Mouse (Mus musculus) erythroid progenitor cell, adult 5-6 weeks (primary cell): ENCODE measurements at regions not wholly inside any gene's neighbourhood (a gene's known extent, or its start where the extent isn't known, plus 50 kb on each side); places are given as distances from the start of the nearest gene placed in this dataset.

ENCODE experiments used
- ATAC-seq: replicated peaks from 2 replicates; pipeline ENCODE4 v1.8.0; 2016; ENCODE audit warnings: moderate number of reproducible peaks, mild to moderate bottlenecking, moderate TSS enrichment, inconsistent platforms; ENCODE audit not compliant: poor library complexity, low FRiP score, severe bottlenecking

DNA sequence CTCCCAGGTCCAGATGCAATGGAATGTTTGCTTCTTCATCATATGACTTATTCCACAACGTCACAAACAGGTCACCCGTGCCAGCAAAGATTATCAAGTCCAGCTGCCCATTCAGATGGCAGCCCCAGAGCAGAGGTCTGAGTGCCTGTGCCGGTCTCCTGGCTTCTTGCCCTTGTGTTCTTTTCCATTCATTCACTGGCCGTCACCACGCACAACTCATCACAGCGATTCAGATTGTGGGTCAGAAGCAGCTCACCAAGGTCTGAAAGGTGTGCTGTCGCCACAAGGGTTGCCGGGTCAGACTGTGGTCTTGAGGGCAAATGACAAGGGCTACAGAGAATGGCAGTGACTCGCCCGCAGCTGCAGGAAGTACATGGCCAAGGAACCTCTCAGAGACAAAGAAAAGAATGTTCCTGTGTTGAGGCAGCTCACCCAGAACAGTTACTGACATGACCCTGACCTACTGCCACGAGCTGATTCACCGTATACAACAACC lies 141.3 kb upstream of the Klf14 start:
- ATAC-seq = no peak

- ATAC-seq = no peak
These were observed 141.9 kb upstream of the Klf14 start for GRCm38 (mm10) chr6:31100749-31101148.

- ATAC-seq = no peak
These were observed 147.4 kb upstream of the Klf14 start for GRCm38 (mm10) chr6:31106144-31106836.

- no peak for ATAC-seq
These were observed 148.0 kb upstream of the Klf14 start for GRCm38 (mm10) chr6:31106856-31107359.

DNA sequence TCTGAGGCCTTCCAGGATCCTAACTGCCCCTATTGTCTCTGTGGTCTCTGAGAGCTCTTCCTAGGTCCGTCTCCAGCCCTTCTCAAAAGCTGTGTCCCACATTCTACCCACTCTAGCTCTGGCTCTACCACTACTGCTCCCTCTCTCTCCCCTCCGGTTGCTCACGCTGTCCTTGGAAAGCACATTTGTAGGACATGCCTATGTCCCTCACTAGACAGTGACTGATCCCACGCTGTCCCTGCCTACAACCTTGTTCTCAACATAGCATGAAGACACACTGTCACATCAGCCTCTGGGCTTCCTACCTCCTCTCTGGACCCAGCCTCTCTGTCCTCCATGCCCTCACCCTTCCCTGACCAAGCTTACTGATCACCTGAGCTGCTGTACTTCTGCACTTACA lies 148.5 kb upstream of the Klf14 start:
- no peak for ATAC-seq

DNA sequence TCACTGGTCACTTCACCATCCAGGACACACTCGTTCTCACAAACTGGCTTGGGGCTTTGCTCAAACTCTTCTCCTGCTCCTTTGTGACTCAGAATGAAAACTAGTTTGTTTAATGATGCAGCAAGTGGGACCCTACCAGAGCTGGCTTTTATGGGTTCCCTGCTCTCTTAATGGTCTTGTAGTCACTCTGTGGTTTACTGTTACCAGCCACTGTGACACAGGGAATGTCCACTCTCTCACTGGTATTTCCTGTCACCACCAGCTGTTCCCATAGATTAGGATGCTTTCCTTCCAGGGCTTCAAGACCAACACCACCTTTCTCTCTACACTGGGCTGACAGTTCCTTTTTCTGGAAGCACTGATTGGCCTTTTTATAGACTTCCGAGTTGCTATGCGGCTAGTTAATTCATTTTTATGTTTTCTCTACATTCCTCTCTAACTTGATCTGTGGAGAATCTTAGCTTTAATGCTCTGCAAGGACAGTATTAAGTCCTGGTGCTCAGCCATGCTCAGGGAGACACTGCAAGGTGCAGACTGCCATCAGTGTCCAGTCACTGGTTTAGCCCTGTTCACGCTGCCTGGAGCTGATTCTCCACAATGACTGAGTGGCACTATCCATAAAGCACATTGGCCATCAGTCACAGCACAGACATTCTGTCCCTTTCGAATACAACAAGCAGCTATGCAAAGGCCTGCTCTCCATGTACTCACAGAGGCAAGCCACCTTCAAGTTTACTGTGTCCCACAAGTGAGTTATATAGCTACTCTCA lies 149.2 kb upstream of the Klf14 start:
- no peak for ATAC-seq

GRCm38 (mm10) chr6:31109604-31110003 lies 150.7 kb upstream of the Klf14 start:
- no peak for ATAC-seq

DNA sequence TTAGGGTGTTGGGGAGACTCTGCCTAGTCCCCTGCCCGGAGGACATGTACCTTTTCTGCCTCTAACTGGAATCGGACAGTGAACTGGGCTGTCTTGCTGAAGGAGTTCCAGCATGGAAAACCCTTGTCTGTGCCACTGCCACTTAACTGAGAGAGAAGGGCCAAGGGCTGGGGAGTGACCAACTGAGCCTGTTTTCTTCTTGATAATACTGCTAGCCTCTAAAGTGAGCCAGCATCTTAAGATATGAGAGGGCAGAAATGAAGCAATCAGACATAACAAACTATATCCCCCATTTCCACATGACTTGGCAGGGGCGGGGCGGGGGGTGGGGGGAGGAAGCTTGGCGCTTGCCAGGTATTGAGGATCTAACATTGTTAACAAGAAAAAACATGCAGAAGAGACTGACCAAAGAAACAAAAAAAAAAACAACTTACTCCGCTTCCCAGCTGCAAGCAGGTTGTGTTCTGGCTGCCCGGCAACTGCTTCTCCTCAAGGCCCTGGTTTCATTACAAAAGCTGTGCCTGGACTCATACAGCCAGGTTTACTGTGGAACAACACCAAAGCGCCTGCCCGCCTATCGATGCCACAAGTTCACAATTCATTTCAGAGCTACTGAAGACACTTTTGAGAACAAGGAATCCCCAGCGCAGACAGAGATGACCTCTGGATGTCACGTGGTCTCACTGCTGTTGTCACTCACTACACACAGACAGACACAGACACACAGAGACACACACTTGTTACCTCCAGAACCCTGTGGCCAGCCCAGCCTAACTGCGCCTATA lies 153.6 kb upstream of the Klf14 start:
- peak; percentile 67 for ATAC-seq

DNA sequence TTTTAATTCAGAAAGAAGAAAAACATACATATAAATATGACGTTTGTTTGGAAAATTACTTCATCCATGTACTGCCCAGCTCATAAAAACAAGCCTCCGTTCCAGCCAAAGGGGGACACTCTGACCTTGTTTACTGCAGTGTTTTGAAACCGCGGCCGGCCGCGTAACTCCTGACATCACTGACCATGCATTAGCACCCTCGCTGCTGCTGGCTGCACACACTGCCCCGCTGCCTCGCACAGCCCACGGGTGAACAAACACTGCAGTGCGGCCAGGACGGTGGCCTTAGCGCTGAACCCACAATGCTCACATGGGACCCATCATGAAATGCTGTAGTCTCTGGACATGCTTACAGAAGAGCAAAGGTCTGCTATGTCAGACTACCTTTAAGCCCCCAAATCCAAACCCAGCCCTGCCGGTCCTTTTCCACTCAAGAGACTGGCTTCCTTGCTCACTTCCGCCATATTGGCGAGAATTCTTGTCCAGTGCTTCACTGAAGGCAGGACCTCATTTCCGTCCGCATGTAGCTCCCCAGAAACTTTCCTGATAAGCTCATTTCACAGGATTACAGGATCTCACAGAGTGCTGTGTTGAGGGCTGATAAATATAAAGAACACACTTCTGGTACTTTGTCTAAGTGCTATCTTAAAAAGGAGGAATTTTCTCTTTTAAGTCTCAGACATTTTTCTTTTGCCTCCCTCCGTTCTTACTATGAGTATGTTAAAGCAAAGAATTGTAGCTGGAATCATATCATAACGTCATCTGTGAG lies 154.9 kb upstream of the Klf14 start:
- ATAC-seq = peak; percentile 41; the same call in 1 of the 2 replicates

GRCm38 (mm10) chr6:31114336-31115335 lies 155.8 kb upstream of the Klf14 start:
- ATAC-seq = peak; percentile 9; the same call in 1 of the 2 replicates

GRCm38 (mm10) chr6:31115566-31115965 lies 156.7 kb upstream of the Klf14 start:
- no peak for ATAC-seq

- ATAC-seq = no peak
These were observed 157.5 kb upstream of the Klf14 start for GRCm38 (mm10) chr6:31116365-31116764.

- ATAC-seq = no peak
These were observed 158.8 kb upstream of the Klf14 start for GRCm38 (mm10) chr6:31117666-31118065.

- ATAC-seq = no peak
These were observed 162.1 kb upstream of the Klf14 start for GRCm38 (mm10) chr6:31121008-31121407.

DNA sequence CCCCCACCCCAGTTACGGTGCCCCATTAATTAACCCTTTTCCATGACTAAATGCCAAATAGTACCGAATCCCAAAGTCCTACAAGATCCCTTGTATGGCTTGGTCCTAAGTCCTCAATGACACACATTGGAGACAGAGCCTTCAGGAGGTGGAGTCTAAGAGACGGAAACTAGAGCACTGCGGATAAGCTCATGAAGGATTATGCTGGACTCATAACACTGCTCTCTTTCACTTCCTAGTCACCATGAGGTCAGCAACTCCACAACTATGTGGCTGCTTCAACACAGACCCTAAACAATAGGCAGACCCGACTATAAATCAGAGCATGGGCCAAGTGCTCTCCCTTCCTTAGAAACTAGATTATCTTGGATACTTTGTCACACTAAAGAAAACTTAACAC lies 164.0 kb upstream of the Klf14 start:
- no peak for ATAC-seq

- ATAC-seq = no peak
These were observed 164.6 kb upstream of the Klf14 start for GRCm38 (mm10) chr6:31123342-31123990.

- ATAC-seq = no peak
These were observed 165.2 kb upstream of the Klf14 start for GRCm38 (mm10) chr6:31124076-31124475.

DNA sequence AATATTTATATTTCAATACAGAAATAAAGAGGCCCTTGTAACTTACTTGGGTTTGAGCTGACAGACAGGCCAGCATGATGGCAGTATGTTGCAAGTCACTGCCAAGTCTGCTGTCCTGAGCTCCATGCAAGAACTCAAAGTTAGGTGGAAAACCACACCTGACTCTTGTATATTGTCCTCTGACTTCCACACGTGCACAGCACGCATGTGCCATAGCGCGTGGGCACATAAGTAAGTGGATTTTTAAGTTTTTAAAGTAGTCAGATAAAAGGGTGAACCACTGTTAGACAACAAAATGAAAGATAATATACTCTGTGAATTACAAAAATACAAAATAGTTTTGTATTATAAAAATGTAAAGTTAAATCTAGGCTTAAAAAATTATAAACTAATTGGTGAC lies 166.0 kb upstream of the Klf14 start:
- ATAC-seq = no peak
